ENCODE assay signal across 26 mouse cellular contexts in the genomic region with DNA sequence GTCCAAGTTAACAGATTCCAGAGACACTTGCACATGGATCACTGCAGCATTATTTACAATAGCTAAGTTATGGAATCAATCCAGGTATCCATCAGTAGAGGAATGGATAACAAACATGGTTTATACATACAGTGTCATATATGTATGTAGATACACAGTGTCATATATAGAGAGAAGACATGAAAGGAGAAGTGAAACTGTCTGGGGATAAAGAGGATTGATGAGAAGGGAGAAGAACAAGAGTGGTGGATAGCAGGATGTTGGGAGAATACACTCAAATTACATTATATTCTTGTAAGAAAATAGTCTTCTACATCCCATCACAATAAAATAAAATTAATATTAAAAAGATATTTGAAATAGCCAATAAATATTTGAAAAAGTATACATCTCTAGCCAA. TPM values are rescaled to one million over a fixed set of nuclear protein-coding genes. Genes with fewer than 3 reads are reported as not detected.
"Had no signal": no experiment of that assay in that cellular context is flagged by ENCODE, and none has a peak within 500 bp of the region (broad histone marks: within the 10 kb centered on the region; RNA-seq: fewer than 3 reads in every experiment).

No protein-coding gene starts in this region.

- H3K36me3 ChIP-seq: limb, embryonic 10.5 days; limb, embryonic 12.5 days; limb, embryonic 13.5 days; limb, embryonic 15.5 days; liver, embryonic 12.5 days; liver, embryonic 13.5 days; liver, embryonic 15.5 days; lung, embryonic 15.5 days; midbrain, embryonic 10.5 days; midbrain, embryonic 12.5 days; midbrain, embryonic 13.5 days; midbrain, embryonic 15.5 days had no signal

- DNase-seq: left cerebral cortex, postnatal 4 days; liver; liver, embryonic 13.5 days; liver, postnatal 0 days; lung, adult 18-20 months; lung, adult 2 months; lung, embryonic 14.5 days; lung, postnatal 10 days; lung, postnatal 14 days; lung, postnatal 36 days; lung, postnatal 4 days; midbrain, embryonic 14.5 days had no signal

- ATAC-seq: liver, embryonic 12.5 days; liver, postnatal 0 days; lung, postnatal 0 days; midbrain, embryonic 13.5 days; midbrain, embryonic 15.5 days; midbrain, embryonic 16.5 days had no signal

- H3K27me3 ChIP-seq: limb, embryonic 12.5 days; limb, embryonic 13.5 days; limb, embryonic 15.5 days; lung, embryonic 15.5 days; midbrain, embryonic 12.5 days; midbrain, embryonic 15.5 days had no signal

RNA-seq across cellular contexts. Expression of gene Kif27, which starts 5.9 kb away (rescaled TPM):
- total RNA-seq: megakaryocyte progenitor cell, adult 5-6 weeks had no signal
